Mouse (Mus musculus) spleen, adult 2 months (tissue): ENCODE results near the gene Prmt2.

Experiments used
- CTCF ChIP-seq: fragments of 200-500 bp; IDR thresholded peaks from 2 replicates; pipeline ENCODE4 v1.5.1; 2011; ENCODE audit warnings: mild to moderate bottlenecking, inconsistent platforms; ENCODE audit not compliant: insufficient read depth, insufficient read length, insufficient replicate concordance; ENCODE audit errors: extremely low read depth
- POLR2A ChIP-seq: fragments of 200-500 bp; IDR thresholded peaks from 2 replicates; pipeline ENCODE4 v1.6.1; 2011; ENCODE audit warnings: low read depth, low read length, inconsistent platforms

GRCm38 (mm10) chr10:76185216-76185615 is 52.4 kb downstream of the Prmt2 start:
- TF ChIP-seq POLR2A (no peak), CTCF (no peak)
